Mouse (Mus musculus): Measurements from ENCODE around the gene Snx12. TPM values are rescaled to one million over a fixed set of nuclear protein-coding genes. Genes with fewer than 3 reads are reported as not detected.

Snx12 gene
- polyA plus RNA-seq, 1 experiment from 2014 or later = 51.1 TPM

DNA sequence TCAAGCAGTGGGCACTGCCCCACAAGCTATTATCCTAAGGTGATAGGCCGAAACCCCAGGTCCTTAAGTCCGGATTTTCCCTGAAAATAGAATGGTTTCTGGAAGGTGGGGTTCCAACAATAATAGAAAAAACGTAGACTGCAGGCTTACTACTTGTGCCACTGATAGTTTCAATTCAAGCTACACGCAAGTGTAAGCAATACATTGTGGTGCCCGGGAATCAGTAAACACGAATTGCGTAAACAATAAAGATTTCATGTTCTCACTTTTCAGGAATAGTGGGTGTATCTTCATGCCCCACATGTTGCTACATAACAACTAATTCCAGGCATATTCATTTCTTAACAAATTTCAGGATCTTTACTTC, 416 bp upstream of the Snx12 start:
- Histone ChIP-seq H3K9me3 (no peaks in the 10 kb centered on the region), H3K27ac (no peak overlapping the region; the same call in 1 of the 2 replicates), H3K27me3 (replicated peaks) (no peaks in the 10 kb centered on the region), H3K4me3 (replicated peaks) (peak overlapping the region; percentile 51), H3K4me2 (replicated peaks) (peak overlapping the region; percentile 56), H3K9ac (no peak overlapping the region), H3K4me1 (replicated peaks) (no peaks in the 10 kb centered on the region), H3K36me3 (no peaks in the 10 kb centered on the region)
- 25% methylated on average over 7 of the region's 7 CpGs for WGBS
- ATAC-seq = no peak

- Histone ChIP-seq H3K36me3 (no peaks in the 10 kb centered on the region), H3K4me1 (replicated peaks) (no peaks in the 10 kb centered on the region), H3K27me3 (replicated peaks) (no peaks in the 10 kb centered on the region), H3K9ac (no peak overlapping the region), H3K4me2 (replicated peaks) (no peak overlapping the region), H3K27ac (no peak overlapping the region), H3K9me3 (no peaks in the 10 kb centered on the region), H3K4me3 (replicated peaks) (no peak overlapping the region)
- WGBS = 78% methylated on average over 3 of the region's 3 CpGs
- no peak for ATAC-seq
Measured at GRCm38 (mm10) chrX:101189285-101189684, 33.1 kb downstream of the Snx12 start.

DNA sequence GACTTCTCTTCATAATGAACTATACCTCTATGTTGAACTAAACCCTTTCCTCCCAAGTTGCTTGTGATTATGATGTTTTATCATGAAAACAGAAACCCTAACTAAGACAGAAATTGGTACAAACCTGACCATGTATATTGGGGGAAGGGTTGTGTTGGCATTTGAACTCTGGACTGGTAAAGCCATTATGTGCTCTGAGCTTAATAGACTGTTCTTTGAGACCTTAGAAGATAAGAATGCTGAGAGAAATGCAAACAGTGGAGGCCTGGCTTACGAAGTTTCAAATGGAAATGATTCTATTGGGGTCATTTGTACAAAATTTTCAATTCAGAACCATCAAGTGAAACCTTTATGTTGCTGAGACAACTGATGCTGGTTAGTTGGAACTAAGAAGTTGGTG, 34.7 kb downstream of the Snx12 start:
- ATAC-seq = 0 out of 2 replicates have a peak, but pooled peaks have one; percentile 49
- Histone ChIP-seq H3K9ac (no peak overlapping the region), H3K4me1 (replicated peaks) (no peaks in the 10 kb centered on the region), H3K4me2 (replicated peaks) (no peak overlapping the region), H3K27ac (no peak overlapping the region), H3K4me3 (replicated peaks) (no peak overlapping the region), H3K9me3 (no peaks in the 10 kb centered on the region), H3K27me3 (replicated peaks) (no peaks in the 10 kb centered on the region), H3K36me3 (no peaks in the 10 kb centered on the region)
- 68% methylated on average over 1 of the region's 1 CpGs for WGBS

DNA sequence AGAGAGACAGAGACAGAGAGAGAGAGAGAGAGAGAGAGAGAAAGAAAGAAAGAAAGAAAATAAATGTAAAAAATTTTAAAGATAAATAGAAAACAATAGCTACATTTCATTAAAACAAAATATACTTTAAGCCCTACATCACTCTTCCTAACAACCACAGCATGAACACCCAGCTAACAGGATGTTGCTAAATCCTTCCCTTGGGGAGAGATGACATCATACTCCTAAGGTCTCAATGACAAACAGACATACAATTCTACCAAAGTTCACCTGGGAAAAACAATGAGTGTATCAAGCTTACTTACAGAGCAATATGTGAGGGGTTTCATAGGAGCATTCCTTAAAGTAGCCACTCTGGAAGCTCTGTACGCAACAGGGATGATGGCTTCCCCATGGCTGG, 49.0 kb downstream of the Snx12 start:
- H3K4me3 ChIP-seq (replicated peaks) = no peak overlapping the region
- H3K9me3 ChIP-seq = no peaks in the 10 kb centered on the region
- H3K27ac ChIP-seq = no peak overlapping the region
- no peaks in the 10 kb centered on the region for H3K36me3 ChIP-seq
- no peak overlapping the region for H3K9ac ChIP-seq
- H3K4me2 ChIP-seq (replicated peaks) = no peak overlapping the region
- no peaks in the 10 kb centered on the region for H3K4me1 ChIP-seq (replicated peaks)
- no peak for ATAC-seq
- 91% methylated on average over 1 of the region's 1 CpGs for WGBS
- H3K27me3 ChIP-seq (replicated peaks) = no peaks in the 10 kb centered on the region

GRCm38 (mm10) chrX:101168425-101168824, 53.9 kb downstream of the Snx12 start:
- Histone ChIP-seq H3K4me1 (replicated peaks) (no peaks in the 10 kb centered on the region), H3K27ac (no peak overlapping the region), H3K36me3 (no peaks in the 10 kb centered on the region), H3K9ac (no peak overlapping the region), H3K4me2 (replicated peaks) (no peak overlapping the region), H3K9me3 (no peaks in the 10 kb centered on the region), H3K4me3 (replicated peaks) (no peak overlapping the region), H3K27me3 (replicated peaks) (no peaks in the 10 kb centered on the region)
- ATAC-seq = peak; percentile 62; the same call in 1 of the 2 replicates
- 47% methylated on average over 2 of the region's 2 CpGs for WGBS

DNA sequence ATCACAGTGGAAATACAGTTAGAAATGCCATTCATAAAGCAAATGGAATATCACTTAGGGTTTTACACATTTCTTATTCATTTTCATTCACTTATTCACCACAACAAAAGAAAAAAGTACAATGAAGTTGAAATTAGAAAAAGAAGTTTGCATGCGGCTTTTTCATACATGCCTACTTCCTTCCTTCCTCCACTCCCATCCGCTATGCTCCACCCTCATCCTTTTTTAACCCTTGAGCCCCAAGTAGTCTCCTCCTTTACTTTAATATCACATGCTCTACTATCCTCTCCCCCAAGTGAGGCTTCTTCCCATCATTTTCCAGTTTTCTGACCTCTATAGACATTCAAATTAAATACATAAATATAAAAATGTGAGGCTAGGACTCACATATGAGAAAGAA, 58.6 kb downstream of the Snx12 start:
- Histone ChIP-seq H3K9me3 (no peaks in the 10 kb centered on the region), H3K4me2 (replicated peaks) (no peak overlapping the region), H3K4me3 (replicated peaks) (no peak overlapping the region), H3K9ac (no peak overlapping the region), H3K36me3 (no peaks in the 10 kb centered on the region), H3K27me3 (replicated peaks) (no peaks in the 10 kb centered on the region), H3K4me1 (replicated peaks) (no peaks in the 10 kb centered on the region), H3K27ac (no peak overlapping the region)
- 62% methylated on average over 2 of the region's 2 CpGs for WGBS
- no peak for ATAC-seq

DNA sequence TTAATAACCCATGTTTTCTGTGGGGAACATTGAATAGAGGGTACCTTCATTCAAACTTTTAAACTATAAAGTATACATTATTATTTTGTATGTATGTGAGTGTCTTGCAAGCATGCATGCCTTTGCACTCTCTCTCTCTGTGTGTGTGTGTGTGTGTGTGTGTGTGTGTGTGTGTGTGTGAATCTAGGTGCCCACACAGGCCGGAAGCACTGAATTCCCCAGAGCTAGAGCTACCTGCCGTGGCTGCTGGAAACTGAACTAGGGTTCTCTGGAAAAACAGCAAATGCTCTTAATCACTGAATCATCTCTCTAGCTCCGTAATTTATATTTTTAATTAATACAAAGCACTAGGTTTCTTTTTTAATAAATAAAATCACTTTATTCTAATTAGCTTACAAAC, 59.1 kb downstream of the Snx12 start:
- Histone ChIP-seq H3K9ac (no peak overlapping the region), H3K36me3 (no peaks in the 10 kb centered on the region), H3K4me2 (replicated peaks) (no peak overlapping the region), H3K4me1 (replicated peaks) (no peaks in the 10 kb centered on the region), H3K9me3 (no peaks in the 10 kb centered on the region), H3K4me3 (replicated peaks) (no peak overlapping the region), H3K27ac (no peak overlapping the region), H3K27me3 (replicated peaks) (no peaks in the 10 kb centered on the region)
- WGBS = 85% methylated on average over 3 of the region's 3 CpGs
- no peak for ATAC-seq

DNA sequence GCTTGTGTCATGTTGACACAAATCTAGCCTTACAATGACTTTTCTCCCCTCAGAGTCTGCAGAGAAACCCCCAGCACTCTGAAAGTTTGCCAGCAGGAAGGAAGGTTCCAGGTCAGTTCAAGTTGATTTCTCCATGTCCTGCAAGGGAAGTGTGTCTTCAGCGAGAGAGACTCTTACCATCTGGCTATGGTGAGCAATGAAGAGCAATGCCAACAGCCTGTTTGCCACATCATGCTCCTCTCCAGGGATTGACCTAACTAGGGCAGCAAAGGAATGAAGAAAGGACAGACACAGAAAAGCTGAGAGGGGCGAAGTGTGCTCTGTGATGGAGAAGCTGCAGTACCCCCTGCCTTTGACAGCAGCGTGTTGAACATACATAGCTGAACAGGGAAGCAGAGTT, 59.8 kb downstream of the Snx12 start:
- no peaks in the 10 kb centered on the region for H3K9me3 ChIP-seq
- WGBS = 86% methylated on average over 3 of the region's 3 CpGs
- no peak overlapping the region for H3K4me2 ChIP-seq (replicated peaks)

GRCm38 (mm10) chrX:101157488-101157887, 64.9 kb downstream of the Snx12 start:
- no peak overlapping the region for H3K9ac ChIP-seq
- H3K4me3 ChIP-seq (replicated peaks) = no peak overlapping the region
- WGBS = 87% methylated on average over 2 of the region's 2 CpGs
- H3K27ac ChIP-seq = no peak overlapping the region
- H3K36me3 ChIP-seq = no peaks in the 10 kb centered on the region
- ATAC-seq = no peak
- H3K27me3 ChIP-seq (replicated peaks) = no peaks in the 10 kb centered on the region
- no peaks in the 10 kb centered on the region for H3K4me1 ChIP-seq (replicated peaks)
- no peaks in the 10 kb centered on the region for H3K9me3 ChIP-seq
- no peak overlapping the region for H3K4me2 ChIP-seq (replicated peaks)

More for the DNA sequence above, 59.8 kb downstream of the Snx12 start:
- H3K27ac ChIP-seq = no peak overlapping the region
- no peak overlapping the region for H3K4me3 ChIP-seq (replicated peaks)
- no peaks in the 10 kb centered on the region for H3K4me1 ChIP-seq (replicated peaks)
- H3K9ac ChIP-seq = no peak overlapping the region
- H3K27me3 ChIP-seq (replicated peaks) = no peaks in the 10 kb centered on the region
- no peak for ATAC-seq
- no peaks in the 10 kb centered on the region for H3K36me3 ChIP-seq

GRCm38 (mm10) chrX:101156369-101156768, 66.0 kb downstream of the Snx12 start:
- no peaks in the 10 kb centered on the region for H3K9me3 ChIP-seq
- H3K4me3 ChIP-seq (replicated peaks) = no peak overlapping the region
- no peaks in the 10 kb centered on the region for H3K27me3 ChIP-seq (replicated peaks)
- H3K9ac ChIP-seq = no peak overlapping the region
- no peak overlapping the region for H3K4me2 ChIP-seq (replicated peaks)
- WGBS = 40% methylated on average over 5 of the region's 5 CpGs
- H3K4me1 ChIP-seq (replicated peaks) = no peaks in the 10 kb centered on the region
- no peaks in the 10 kb centered on the region for H3K36me3 ChIP-seq
- ATAC-seq = no peak
- H3K27ac ChIP-seq = no peak overlapping the region

- no peak for ATAC-seq
- H3K9ac ChIP-seq = no peak overlapping the region
- no peaks in the 10 kb centered on the region for H3K27me3 ChIP-seq (replicated peaks)
- 77% methylated on average over 5 of the region's 5 CpGs for WGBS
- H3K9me3 ChIP-seq = no peaks in the 10 kb centered on the region
- no peak overlapping the region for H3K27ac ChIP-seq
- H3K4me1 ChIP-seq (replicated peaks) = no peaks in the 10 kb centered on the region
- H3K36me3 ChIP-seq = no peaks in the 10 kb centered on the region
- no peak overlapping the region for H3K4me3 ChIP-seq (replicated peaks)
- H3K4me2 ChIP-seq (replicated peaks) = no peak overlapping the region
Measured at GRCm38 (mm10) chrX:101147506-101147905, 74.9 kb downstream of the Snx12 start.

DNA sequence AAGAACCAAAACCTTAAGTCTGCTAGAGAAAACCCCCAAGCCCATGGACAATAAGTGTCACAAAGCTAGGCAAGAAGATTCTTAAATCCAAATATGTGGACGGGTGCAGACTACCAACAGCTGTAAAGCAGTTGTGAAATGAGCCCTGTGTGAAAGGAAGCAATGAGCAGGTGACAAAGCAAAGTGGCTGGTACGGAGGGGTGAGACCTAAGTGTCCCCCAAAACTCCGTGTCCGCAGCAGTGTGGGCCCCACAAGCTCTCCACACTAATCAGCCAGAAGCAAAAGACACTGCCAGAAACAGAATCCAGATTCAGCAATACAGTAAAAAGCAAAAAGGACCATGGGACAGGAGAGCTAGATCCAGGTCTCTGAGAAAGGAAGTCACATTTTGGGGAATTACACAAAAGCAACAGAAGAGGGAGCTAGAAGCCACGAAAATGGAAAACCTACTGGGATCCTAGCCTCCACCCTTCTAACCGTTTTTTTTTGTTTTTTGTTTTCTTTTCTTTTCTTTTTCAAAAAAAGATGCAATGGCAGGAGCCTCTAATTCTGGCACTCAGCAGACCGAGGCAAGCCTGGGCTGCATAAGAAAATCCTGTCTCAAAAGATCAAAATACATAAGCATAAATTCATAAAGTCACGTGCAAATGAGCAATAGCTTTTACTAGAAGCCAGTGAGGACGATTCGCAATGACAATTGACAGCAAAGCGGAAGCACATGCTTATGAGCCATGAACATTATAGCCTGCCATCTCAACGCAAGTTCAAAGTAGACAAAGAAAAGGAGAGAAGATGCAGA, 90.2 kb downstream of the Snx12 start:
- H3K4me3 ChIP-seq (replicated peaks) = no peak overlapping the region
- H3K36me3 ChIP-seq = no peaks in the 10 kb centered on the region
- no peaks in the 10 kb centered on the region for H3K9me3 ChIP-seq
- H3K4me1 ChIP-seq (replicated peaks) = no peaks in the 10 kb centered on the region
- H3K9ac ChIP-seq = no peak overlapping the region
- WGBS = 39% methylated on average over 12 of the region's 12 CpGs
- 0 out of 2 replicates have a peak, but pooled peaks have one; percentile 28 for ATAC-seq
- H3K4me2 ChIP-seq (replicated peaks) = peak overlapping the region; percentile 34
- H3K27ac ChIP-seq = no peak overlapping the region
- no peaks in the 10 kb centered on the region for H3K27me3 ChIP-seq (replicated peaks)

DNA sequence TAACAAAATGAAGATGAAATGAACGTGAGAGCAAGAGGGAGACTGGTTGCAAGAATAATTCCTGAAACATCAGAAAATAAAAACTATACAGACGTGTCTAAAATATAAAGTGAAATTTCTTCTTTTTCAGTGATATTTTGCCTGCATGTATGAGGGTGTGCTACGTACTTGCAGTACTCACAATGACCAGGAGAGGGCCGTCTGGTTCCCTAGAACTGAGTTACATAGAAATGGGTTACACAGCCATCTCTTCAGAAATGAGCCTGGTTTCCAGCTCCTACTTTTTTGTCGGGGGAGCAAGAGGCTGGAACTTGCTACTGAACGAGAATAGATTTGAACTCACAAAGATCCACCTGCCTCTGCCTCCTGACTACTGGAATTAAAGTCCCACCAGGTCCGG, 91.4 kb downstream of the Snx12 start:
- Histone ChIP-seq H3K27ac (no peak overlapping the region), H3K36me3 (no peaks in the 10 kb centered on the region), H3K9ac (no peak overlapping the region), H3K4me2 (replicated peaks) (no peak overlapping the region), H3K9me3 (no peaks in the 10 kb centered on the region), H3K4me1 (replicated peaks) (no peaks in the 10 kb centered on the region), H3K4me3 (replicated peaks) (no peak overlapping the region), H3K27me3 (replicated peaks) (no peaks in the 10 kb centered on the region)
- WGBS = 23% methylated on average over 7 of the region's 7 CpGs
- no peak for ATAC-seq

All from intestine, embryonic 15.5 days (tissue).